Mouse (Mus musculus) skeletal muscle tissue, postnatal 0 days (tissue): ENCODE results near the gene Trim66. TPM values are rescaled to one million over a fixed set of nuclear protein-coding genes. Genes with fewer than 3 reads are reported as not detected.

Experiments used
- microRNA-seq, 2 experiments: library from miRNA; unstranded; fragments of <30 nt; microRNA quantifications; one replicate each; pipeline ENCODE4; 2016
- polyA plus RNA-seq: library from polyadenylated mRNA; unstranded; fragments of >200 nt; fragmentation: Nextera tagmentation; extraction: Ambion mirVana; gene quantifications from 2 replicates; pipeline ENCODE4 v1.2.1, GENCODE M21; 2015

Gene Trim66
- polyA plus RNA-seq, result 0.04 and 0.09 TPM in 2 replicates

DNA sequence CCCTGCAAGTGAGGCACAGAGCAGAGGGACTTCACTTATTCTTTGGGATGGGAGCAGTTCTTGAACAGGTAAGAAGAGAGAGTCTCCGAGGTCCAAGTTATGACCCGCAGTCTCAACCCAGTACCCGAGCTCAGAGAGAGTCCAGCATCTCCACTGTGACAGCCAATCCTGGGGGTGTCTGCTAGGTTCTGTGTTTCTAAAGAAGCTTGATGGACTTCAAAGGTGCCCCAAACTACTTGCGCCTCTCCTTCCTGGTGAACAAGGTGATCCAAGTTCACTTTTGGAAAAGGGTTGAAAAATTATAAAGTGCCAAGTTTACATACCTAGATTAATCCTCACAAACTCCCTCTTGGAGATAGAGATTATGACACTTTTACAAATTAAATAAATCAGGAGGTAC lies at the start of gene Trim66:
Gene Trim66 (minus strand): TSS at position 101 of the 400 bp plus-strand sequence.

GRCm38 (mm10) chr7:109518838-109519696 lies 11.1 kb upstream of the Trim66 start, which contains the start of gene Rpl27a:
Gene Rpl27a (plus strand): TSS chr7:109519147.

DNA sequence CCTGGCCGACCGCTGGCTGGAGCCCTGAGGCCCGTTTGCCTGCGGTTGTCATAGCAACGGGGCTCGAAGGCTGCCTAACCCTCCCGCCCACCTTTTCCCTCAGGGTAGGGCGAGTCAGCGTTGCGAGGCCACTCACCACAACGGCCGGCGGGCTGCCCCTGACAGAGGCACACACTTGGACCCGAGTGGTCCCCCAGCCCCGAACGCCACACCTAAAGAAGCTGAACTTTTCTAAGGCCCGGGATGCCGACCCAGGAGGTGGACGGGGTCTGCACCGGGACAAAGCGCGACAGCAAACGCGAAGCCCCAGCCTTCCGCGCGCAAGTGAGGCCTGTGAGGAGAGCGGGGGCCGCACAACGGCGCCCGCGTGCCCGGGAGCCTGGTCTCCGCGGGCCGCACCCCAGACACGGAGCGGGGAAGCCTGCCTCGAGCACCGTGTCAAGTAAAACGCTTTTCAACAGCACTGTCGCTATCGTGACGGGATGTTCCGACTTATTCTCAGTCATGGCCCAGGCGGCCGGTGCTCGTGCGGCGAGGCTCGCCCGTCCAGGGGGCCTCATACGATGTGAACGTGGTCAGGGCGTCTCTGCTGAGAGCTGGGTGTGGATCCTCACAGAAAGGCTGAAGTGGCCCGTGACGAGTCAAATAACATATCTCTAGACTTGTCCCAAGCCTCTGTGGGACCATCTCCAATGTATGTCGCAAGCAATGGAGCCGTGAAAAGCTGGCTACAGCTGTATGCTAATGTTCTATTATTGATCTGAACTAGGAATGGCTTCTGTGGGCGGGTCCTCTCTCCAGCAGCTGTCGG lies 68.9 kb downstream of the Trim66 start, which contains the start of gene Stk33:
Gene Stk33 (minus strand): TSS at position 301 of the 811 bp plus-strand sequence.

Small RNA genes within 50 kb of the gene (microRNA-seq; reads per million reads assigned to microRNA genes)
- gene Gm47284, result 0 reads per million in 2 experiments

Other genes starting within 250 kb of the Trim66 start
- gene Stk33, start 69.1 kb downstream of the Trim66 start, polyA plus RNA-seq, result 0.27 and 0.35 TPM in 2 replicates
- gene Rpl27a, start 11.0 kb upstream of the Trim66 start, polyA plus RNA-seq, result 80.2 and 88.7 TPM in 2 replicates
- 23.9 and 26.7 TPM in 2 replicates for gene St5, start 195.5 kb upstream of the Trim66 start, polyA plus RNA-seq
- gene Akip1, start 195.6 kb upstream of the Trim66 start, polyA plus RNA-seq, result 18.5 and 24.4 TPM in 2 replicates
- gene BC051019, start 215.7 kb upstream of the Trim66 start, polyA plus RNA-seq, result 0.44 and 0.49 TPM in 2 replicates
- 0.19 TPM in 1 of 2 replicates, not detected in the other for gene Ascl3, start 223.6 kb upstream of the Trim66 start, polyA plus RNA-seq
- gene Tmem9b, start 244.7 kb upstream of the Trim66 start, polyA plus RNA-seq, result 47.4 and 52.1 TPM in 2 replicates